Mouse (Mus musculus): Measurements from ENCODE around the gene Ugt1a9.

DNA sequence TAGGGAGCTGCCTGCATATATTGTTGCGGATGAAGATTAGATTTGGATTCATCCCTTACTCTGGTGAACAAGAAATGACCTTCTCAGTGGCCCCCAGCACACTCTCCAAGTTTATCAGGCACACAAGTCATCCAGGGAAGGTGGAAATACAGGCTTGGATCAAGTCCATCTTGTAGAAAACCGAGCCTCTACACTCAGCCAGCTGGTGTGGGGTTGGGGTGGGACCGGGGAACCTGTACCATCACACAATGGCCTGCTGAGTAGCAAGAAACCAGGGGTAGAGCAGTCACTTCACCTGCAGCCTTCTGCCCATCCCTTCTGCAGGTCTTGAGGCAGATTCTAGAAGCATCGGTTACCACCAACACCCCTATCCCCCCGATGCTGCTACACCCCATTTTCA lies 164.0 kb downstream of the Ugt1a9 start:
- TF ChIP-seq POLR2A (IDR thresholded peaks at IDR 0.05; ENCODE audit: low read depth, low read length) = no peak
- no peak for TF ChIP-seq CTCF (IDR thresholded peaks at IDR 0.05; ENCODE audit: extremely low read depth, insufficient read depth, insufficient read length, insufficient replicate concordance)
